Mouse (Mus musculus) small intestine, adult 2 months (tissue): ENCODE data around the gene Glrb.

Source experiments
- CTCF ChIP-seq: fragments of 200-500 bp; IDR thresholded peaks from 2 replicates; pipeline ENCODE4 v1.5.1; 2012; ENCODE audit warnings: low read depth, mild to moderate bottlenecking, control low read depth, inconsistent platforms, low read length, moderate library complexity, mixed read lengths; ENCODE audit not compliant: insufficient replicate concordance, insufficient read length; ENCODE audit errors: extremely low read depth
- POLR2A ChIP-seq: fragments of 200-500 bp; IDR thresholded peaks from 2 replicates; pipeline ENCODE4 v1.6.1; 2012; ENCODE audit warnings: low read depth, mild to moderate bottlenecking, control low read depth, inconsistent platforms, low read length, moderate library complexity

DNA sequence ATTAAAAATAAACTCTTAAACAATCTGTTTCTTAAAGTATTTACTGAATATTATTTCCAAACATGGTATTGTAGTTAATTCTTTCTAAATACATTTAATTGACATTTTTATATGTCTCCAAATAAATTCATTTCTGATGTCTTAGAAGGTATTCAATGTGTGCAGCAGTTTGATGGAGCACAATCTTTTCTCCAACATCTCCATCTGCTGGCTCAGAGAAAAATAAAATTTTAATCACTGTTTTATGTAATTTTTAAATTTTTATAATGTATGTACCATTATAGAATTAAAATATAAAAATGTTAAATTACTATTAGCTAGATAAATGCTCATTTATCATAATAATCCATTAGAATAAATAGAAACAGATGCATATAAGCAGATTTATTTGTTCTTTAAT, 116.7 kb downstream of the Glrb start:
- TF ChIP-seq POLR2A: no peak
- no peak for TF ChIP-seq CTCF
